Mouse (Mus musculus) lung, embryonic 16.5 days (tissue): ENCODE measurements around the gene Ppy. TPM values are rescaled to one million over a fixed set of nuclear protein-coding genes. Genes with fewer than 3 reads are reported as not detected.

Source experiments
- ATAC-seq: fragments of 200-750 bp; cut with Nextera tagmentation; 2 replicates; pipeline ENCODE4 v1.8.0; 2017; ENCODE audit warnings: low read depth, mild to moderate bottlenecking, moderate library complexity
- H3K27ac ChIP-seq: fragments of 300-500 bp; sonication (generic); 2 replicates; pipeline ENCODE4 v1.5.1; 2014; ENCODE audit warnings: mild to moderate bottlenecking, control low read depth, low read length
- H3K27me3 ChIP-seq: fragments of 300-500 bp; sonication (generic); 2 replicates; pipeline ENCODE4 v1.6.1; 2014; ENCODE audit warnings: low read depth, low read length, mixed read lengths; ENCODE audit not compliant: control insufficient read depth, insufficient read depth
- H3K36me3 ChIP-seq: fragments of 300-500 bp; sonication (generic); 2 replicates; pipeline ENCODE4 v1.6.1; 2014; ENCODE audit warnings: low read length; ENCODE audit not compliant: control insufficient read depth, insufficient read depth
- H3K4me1 ChIP-seq: fragments of 300-500 bp; sonication (generic); replicated peaks from 2 replicates; pipeline ENCODE4 v1.6.1; 2014; ENCODE audit warnings: low read length, mixed read lengths; ENCODE audit not compliant: control insufficient read depth, insufficient read depth
- H3K4me2 ChIP-seq: fragments of 300-500 bp; sonication (generic); 2 replicates; pipeline ENCODE4 v1.6.1; 2014; ENCODE audit warnings: low read depth, low read length, control low read depth
- H3K4me3 ChIP-seq: fragments of 300-500 bp; sonication (generic); 2 replicates; pipeline ENCODE4 v1.5.1; 2014; ENCODE audit warnings: mild to moderate bottlenecking, low read length, control low read depth
- H3K9ac ChIP-seq: fragments of 300-500 bp; sonication (generic); 2 replicates; pipeline ENCODE4 v1.6.1; 2014; ENCODE audit warnings: low read length, control low read depth
- H3K9me3 ChIP-seq: fragments of 300-500 bp; sonication (generic); 2 replicates; pipeline ENCODE4 v1.6.1; 2016; ENCODE audit warnings: low read length; ENCODE audit not compliant: control insufficient read depth
- WGBS: fragments of 180-500 bp; shearing (Covaris S2); extraction: QIAGEN DNeasy Blood & Tissue Kit; methylation state at CpG from one replicate; pipeline ENCODE4 v1.1.7; 2014; 5-methylcytosine and 5-hydroxymethylcytosine counted together
- polyA plus RNA-seq: library from polyadenylated mRNA; unstranded; fragments of >200 nt; fragmentation: Nextera tagmentation; extraction: Ambion mirVana; gene quantifications from 2 replicates; pipeline ENCODE4 v1.2.1, GENCODE M21; 2015

Ppy gene
- not detected in 2 replicates for polyA plus RNA-seq

- no peak for ATAC-seq
- Histone ChIP-seq H3K4me2 (no peak within 1 kb of the TSS), H3K9ac (no peak within 1 kb of the TSS), H3K36me3 (no peaks in the 10 kb centered on the region), H3K4me1 (peaks cover 7% of the 10 kb centered on the region), H3K27me3 (peaks cover 21% of the 10 kb centered on the region), H3K4me3 (no peak within 1 kb of the TSS), H3K27ac (no peak within 1 kb of the TSS), H3K9me3 (no peaks in the 10 kb centered on the region)
- 66% methylated on average over 4 of the region's 4 CpGs for whole genome bisulfite sequencing
These were observed at the start of gene Ppy for GRCm38 (mm10) chr11:102101219-102101618. Gene Ppy, minus strand, starts transcription at chr11:102101319.

GRCm38 (mm10) chr11:102147213-102147989, 46.3 kb upstream of the Ppy start:
- ATAC-seq: peak; percentile 20; the same call in 1 of the 2 replicates
- H3K9me3 ChIP-seq: no peaks in the 10 kb centered on the region
- H3K27me3 ChIP-seq: peaks cover 56% of the 10 kb centered on the region
- no peak overlapping the region for H3K4me3 ChIP-seq
- 10% methylated on average over 34 of the region's 34 CpGs for WGBS
- H3K9ac ChIP-seq: no peak overlapping the region
- H3K27ac ChIP-seq: no peak overlapping the region
- peaks cover 2% of the 10 kb centered on the region; the same call in 1 of the 2 replicates for H3K36me3 ChIP-seq
- H3K4me1 ChIP-seq: peaks cover 10% of the 10 kb centered on the region; the same call in 1 of the 2 replicates
- H3K4me2 ChIP-seq: 0 out of 2 replicates have a peak overlapping the region, but pooled peaks have one; percentile 11

GRCm38 (mm10) chr11:102146531-102146930, 45.4 kb upstream of the Ppy start:
- WGBS: 11% methylated on average over 17 of the region's 17 CpGs
- H3K36me3 ChIP-seq: no peaks in the 10 kb centered on the region
- no peak overlapping the region for H3K4me2 ChIP-seq
- H3K27me3 ChIP-seq: peaks cover 56% of the 10 kb centered on the region
- H3K4me1 ChIP-seq: peaks cover 10% of the 10 kb centered on the region; the same call in 1 of the 2 replicates
- no peak overlapping the region for H3K27ac ChIP-seq
- no peaks in the 10 kb centered on the region for H3K9me3 ChIP-seq
- H3K4me3 ChIP-seq: no peak overlapping the region
- ATAC-seq: no peak
- no peak overlapping the region for H3K9ac ChIP-seq

GRCm38 (mm10) chr11:102146005-102146404, 44.9 kb upstream of the Ppy start:
- peak overlapping the region; percentile 59 for H3K4me2 ChIP-seq
- 4% methylated on average over 16 of the region's 16 CpGs for WGBS
- peaks cover 10% of the 10 kb centered on the region; the same call in 1 of the 2 replicates for H3K4me1 ChIP-seq
- no peak overlapping the region for H3K9ac ChIP-seq
- H3K4me3 ChIP-seq: peak overlapping the region; percentile 38
- peaks cover 56% of the 10 kb centered on the region for H3K27me3 ChIP-seq
- H3K36me3 ChIP-seq: no peaks in the 10 kb centered on the region
- no peak overlapping the region for H3K27ac ChIP-seq
- H3K9me3 ChIP-seq: no peaks in the 10 kb centered on the region
- peak; percentile 17; the same call in 1 of the 2 replicates for ATAC-seq

- H3K4me3 ChIP-seq: peak within 1 kb of the TSS; percentile 38
- H3K9me3 ChIP-seq: no peaks in the 10 kb centered on the region
- H3K27me3 ChIP-seq: peaks cover 56% of the 10 kb centered on the region
- no peak within 1 kb of the TSS for H3K27ac ChIP-seq
- ATAC-seq: no peak
- H3K36me3 ChIP-seq: no peaks in the 10 kb centered on the region
- peaks cover 10% of the 10 kb centered on the region; the same call in 1 of the 2 replicates for H3K4me1 ChIP-seq
- 1% methylated on average over 50 of the region's 50 CpGs for WGBS
- H3K4me2 ChIP-seq: peak within 1 kb of the TSS; percentile 59
- H3K9ac ChIP-seq: peak within 1 kb of the TSS; percentile 39; the same call in 1 of the 2 replicates
These were observed 44.4 kb upstream of the Ppy start, which contains the start of gene Nags for GRCm38 (mm10) chr11:102145471-102146001. Gene Nags, plus strand, starts transcription at chr11:102145513.

GRCm38 (mm10) chr11:102144957-102145470, 43.9 kb upstream of the Ppy start:
- no peak; the same call in 1 of the 2 replicates for ATAC-seq
- 23% methylated on average over 13 of the region's 13 CpGs for WGBS
- peak overlapping the region; percentile 38 for H3K4me3 ChIP-seq
- no peaks in the 10 kb centered on the region for H3K36me3 ChIP-seq
- H3K4me1 ChIP-seq: peaks cover 10% of the 10 kb centered on the region; the same call in 1 of the 2 replicates
- H3K27ac ChIP-seq: no peak overlapping the region
- peak overlapping the region; percentile 59 for H3K4me2 ChIP-seq
- no peak overlapping the region for H3K9ac ChIP-seq
- peaks cover 56% of the 10 kb centered on the region for H3K27me3 ChIP-seq
- H3K9me3 ChIP-seq: no peaks in the 10 kb centered on the region

- WGBS: 42% methylated on average over 7 of the region's 7 CpGs
- H3K4me3 ChIP-seq: no peak overlapping the region
- H3K9ac ChIP-seq: no peak overlapping the region
- H3K36me3 ChIP-seq: no peaks in the 10 kb centered on the region
- H3K4me1 ChIP-seq: peaks cover 10% of the 10 kb centered on the region; the same call in 1 of the 2 replicates
- H3K27ac ChIP-seq: no peak overlapping the region
- peaks cover 42% of the 10 kb centered on the region for H3K27me3 ChIP-seq
- H3K4me2 ChIP-seq: no peak overlapping the region
- no peak for ATAC-seq
- H3K9me3 ChIP-seq: no peaks in the 10 kb centered on the region
These were observed 41.2 kb upstream of the Ppy start for GRCm38 (mm10) chr11:102142355-102142754.

GRCm38 (mm10) chr11:102140508-102140907, 39.4 kb upstream of the Ppy start:
- H3K9me3 ChIP-seq: no peaks in the 10 kb centered on the region
- H3K4me1 ChIP-seq: peaks cover 4% of the 10 kb centered on the region; the same call in 1 of the 2 replicates
- H3K4me3 ChIP-seq: no peak overlapping the region
- under 1% methylated on average over 5 of the region's 5 CpGs for WGBS
- H3K9ac ChIP-seq: no peak overlapping the region
- H3K4me2 ChIP-seq: no peak overlapping the region
- no peak overlapping the region for H3K27ac ChIP-seq
- no peak for ATAC-seq
- H3K36me3 ChIP-seq: no peaks in the 10 kb centered on the region
- H3K27me3 ChIP-seq: peaks cover 24% of the 10 kb centered on the region

GRCm38 (mm10) chr11:102138447-102138740, 37.3 kb upstream of the Ppy start:
- 0% methylated on average over 18 of the region's 18 CpGs for WGBS
- peak overlapping the region; percentile 30 for H3K4me3 ChIP-seq
- 0 out of 2 replicates have a peak overlapping the region, but pooled peaks have one; percentile 44 for H3K9ac ChIP-seq
- H3K27ac ChIP-seq: no peak overlapping the region
- H3K36me3 ChIP-seq: no peaks in the 10 kb centered on the region
- no peaks in the 10 kb centered on the region for H3K9me3 ChIP-seq
- peak overlapping the region; percentile 57 for H3K4me2 ChIP-seq
- ATAC-seq: peak; percentile 59; the same call in 1 of the 2 replicates
- H3K27me3 ChIP-seq: peaks cover 7% of the 10 kb centered on the region
- H3K4me1 ChIP-seq: no peaks in the 10 kb centered on the region; the same call in 1 of the 2 replicates
